Mouse (Mus musculus): ENCODE results near the gene Cracr2b. TPM values are rescaled to one million over a fixed set of nuclear protein-coding genes. Genes with fewer than 3 reads are reported as not detected.
"Not testable (repeated sequence)": the region's sequence is repeated elsewhere in the genome, so short reads cannot be mapped to it uniquely, and the experiment has no call there.

Cracr2b gene
- polyA plus RNA-seq, 1 experiment, result 20.7 TPM

DNA sequence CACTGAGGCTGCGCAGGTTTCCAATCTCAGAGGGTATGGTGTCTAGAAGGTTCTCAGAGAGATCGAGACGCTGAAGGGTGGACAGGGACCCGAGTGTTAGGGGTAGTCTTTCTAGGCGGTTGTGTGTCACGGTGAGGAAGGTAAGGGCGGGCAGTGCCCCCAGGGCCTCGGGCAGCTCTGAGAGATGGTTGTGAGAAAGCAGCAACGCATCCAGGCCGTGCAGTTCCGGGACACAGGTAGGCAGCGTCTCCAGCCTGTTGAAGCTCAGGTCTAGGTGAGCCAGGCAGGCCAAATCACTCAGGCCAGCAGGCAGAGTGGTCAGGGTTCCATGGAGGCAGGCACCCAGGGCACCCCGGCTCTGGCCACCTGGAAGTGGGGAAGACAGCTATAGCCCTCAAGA, 18.7 kb upstream of the Cracr2b start:
- Histone ChIP-seq H3K27ac (ENCODE audit: control insufficient read depth, insufficient read depth, low read depth, low read length, poor library complexity) (no peak overlapping the region), H3K4me1 (ENCODE audit: control insufficient read depth, insufficient read depth, low read length) (peaks cover 2% of the 10 kb centered on the region; the same call in 1 of the 2 replicates), H3K4me3 (replicated peaks; ENCODE audit: control insufficient read depth, low read depth, low read length) (peak overlapping the region; percentile 71)
- WGBS, result 92% methylated on average over 13 of the region's 13 CpGs
- TF ChIP-seq CTCF (IDR thresholded peaks at IDR 0.05; ENCODE audit: control insufficient read depth, insufficient read depth, low read length) (no peak), POLR2A (IDR thresholded peaks at IDR 0.05; ENCODE audit: borderline replicate concordance, control insufficient read depth, low read depth, low read length) (no peak)

GRCm38 (mm10) chr7:141443081-141443821, 17.6 kb upstream of the Cracr2b start:
- Histone ChIP-seq H3K4me3 (replicated peaks; ENCODE audit: control insufficient read depth, low read depth, low read length) (peak overlapping the region; percentile 71), H3K27ac (ENCODE audit: control insufficient read depth, insufficient read depth, low read depth, low read length, poor library complexity) (0 out of 2 replicates have a peak overlapping the region, but pooled peaks have one; percentile 13), H3K4me1 (ENCODE audit: control insufficient read depth, insufficient read depth, low read length) (peaks cover 2% of the 10 kb centered on the region; the same call in 1 of the 2 replicates)
- TF ChIP-seq CTCF (IDR thresholded peaks at IDR 0.05; ENCODE audit: control insufficient read depth, insufficient read depth, low read length), result peak; percentile 47; the same call in 1 of the 2 replicates
- TF ChIP-seq POLR2A (IDR thresholded peaks at IDR 0.05; ENCODE audit: borderline replicate concordance, control insufficient read depth, low read depth, low read length), result no peak
- 11% methylated on average over 12 of the region's 12 CpGs for WGBS

DNA sequence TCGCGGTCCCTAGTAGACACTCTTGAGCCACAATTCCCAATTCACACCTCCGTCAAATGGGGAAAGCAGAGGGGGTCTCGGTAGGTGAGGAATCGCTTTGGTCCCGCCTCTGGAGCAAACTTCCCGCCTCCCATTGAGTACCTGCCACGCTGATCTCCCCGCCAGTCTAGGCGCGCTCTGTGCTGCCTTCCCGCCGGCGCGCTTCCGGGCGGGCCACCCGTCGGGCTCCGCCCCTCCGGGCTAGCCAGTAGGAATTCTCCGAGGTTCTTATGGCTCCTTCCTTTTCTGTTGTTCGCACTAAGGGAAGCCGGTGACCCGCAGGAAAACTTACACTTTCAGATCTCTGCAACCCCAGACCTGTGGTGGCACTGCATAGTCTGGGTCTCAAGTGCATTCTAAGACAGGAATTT, 17.1 kb upstream of the Cracr2b start, which contains the start of gene Pidd1:
Gene Pidd1, minus strand, starts transcription at position 198 of the 410 bp plus-strand sequence.
- H3K4me1 ChIP-seq (ENCODE audit: control insufficient read depth, insufficient read depth, low read length), result peaks cover 2% of the 10 kb centered on the region; the same call in 1 of the 2 replicates
- TF ChIP-seq POLR2A (IDR thresholded peaks at IDR 0.05; ENCODE audit: borderline replicate concordance, control insufficient read depth, low read depth, low read length), result peak; percentile 73; the same call in 1 of the 2 replicates
- no peak for TF ChIP-seq CTCF (IDR thresholded peaks at IDR 0.05; ENCODE audit: control insufficient read depth, insufficient read depth, low read length)

DNA sequence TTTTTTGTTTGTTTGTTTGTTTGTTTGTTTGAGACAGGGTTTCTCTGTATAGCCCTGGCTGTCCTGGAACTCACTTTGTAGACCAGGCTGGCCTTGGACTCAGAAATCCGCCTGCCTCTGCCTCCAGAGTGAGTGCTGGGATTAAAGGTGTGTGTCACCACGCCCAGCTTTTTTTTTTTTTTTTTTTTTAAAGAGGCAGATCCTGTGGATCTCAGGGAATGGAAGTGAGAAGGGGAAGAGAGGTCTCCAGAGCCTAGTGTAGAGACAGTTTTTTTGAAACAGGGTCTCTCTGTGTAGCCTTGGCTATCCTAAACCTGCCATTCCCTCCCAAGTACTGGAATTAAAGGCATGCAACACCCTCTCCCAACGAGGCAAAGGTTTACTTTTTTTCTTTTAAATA, 14.5 kb upstream of the Cracr2b start:
- not testable (repeated sequence) for H3K27ac ChIP-seq (ENCODE audit: control insufficient read depth, insufficient read depth, low read depth, low read length, poor library complexity); H3K4me3 ChIP-seq (replicated peaks; ENCODE audit: control insufficient read depth, low read depth, low read length); H3K4me1 ChIP-seq (ENCODE audit: control insufficient read depth, insufficient read depth, low read length)
- 74% methylated on average over 3 of the region's 3 CpGs for WGBS

More for the DNA sequence above, 17.1 kb upstream of the Cracr2b start, which contains the start of gene Pidd1:
- peak within 1 kb of the TSS; percentile 40 for H3K27ac ChIP-seq (ENCODE audit: control insufficient read depth, insufficient read depth, low read depth, low read length, poor library complexity)
- peak within 1 kb of the TSS; percentile 71 for H3K4me3 ChIP-seq (replicated peaks; ENCODE audit: control insufficient read depth, low read depth, low read length)
- under 1% methylated on average over 25 of the region's 25 CpGs for WGBS

DNA sequence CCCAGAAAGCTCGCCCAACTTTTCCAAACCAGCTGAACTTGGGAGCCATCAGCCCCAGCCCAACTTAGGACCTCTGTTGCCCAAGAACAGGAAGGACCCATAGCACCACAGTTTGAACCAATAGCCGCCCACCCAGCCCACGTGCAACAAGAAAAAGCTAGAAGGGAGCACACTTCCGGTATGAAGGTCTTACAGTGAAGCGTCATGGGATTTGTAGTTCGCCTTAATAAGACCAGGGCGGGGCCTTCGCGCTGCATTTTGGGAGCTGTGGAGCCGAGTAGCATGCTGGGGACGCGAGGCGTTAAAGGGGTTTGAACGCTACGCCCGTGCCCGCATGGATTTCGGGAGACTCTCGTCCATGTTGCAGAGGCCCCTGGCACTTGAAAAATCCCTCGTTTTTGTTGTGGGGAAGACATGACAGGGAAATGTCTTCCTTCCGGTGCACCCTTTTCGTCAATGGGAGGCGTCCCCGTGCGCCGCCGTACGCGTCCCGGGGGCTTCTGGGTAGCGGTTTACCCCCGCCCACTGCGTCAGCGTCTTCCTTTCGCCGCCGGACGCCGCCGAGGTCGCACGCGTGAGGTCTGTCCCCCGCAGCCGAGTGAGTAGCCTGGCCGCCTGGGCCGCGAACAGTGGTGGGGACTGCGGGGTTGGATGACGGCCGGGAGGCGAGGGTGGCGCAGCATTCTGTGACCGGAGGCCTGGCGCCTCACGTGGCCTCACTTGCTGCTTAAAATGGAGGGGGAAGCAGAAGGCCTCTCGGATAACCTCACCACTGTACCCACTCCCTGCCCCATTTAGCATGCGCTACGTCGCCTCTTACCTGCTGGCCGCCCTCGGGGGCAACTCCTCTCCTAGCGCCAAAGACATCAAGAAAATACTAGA, 13.5 kb upstream of the Cracr2b start, which contains the start of gene Rplp2:
Gene Rplp2, plus strand, starts transcription at position 261 of the 882 bp plus-strand sequence.
- H3K4me3 ChIP-seq (replicated peaks; ENCODE audit: control insufficient read depth, low read depth, low read length), result peak within 1 kb of the TSS; percentile 94
- WGBS, result under 1% methylated on average over 63 of the region's 63 CpGs
- TF ChIP-seq CTCF (IDR thresholded peaks at IDR 0.05; ENCODE audit: control insufficient read depth, insufficient read depth, low read length), result no peak
- TF ChIP-seq POLR2A (IDR thresholded peaks at IDR 0.05; ENCODE audit: borderline replicate concordance, control insufficient read depth, low read depth, low read length), result peak; percentile 93; the same call in 1 of the 2 replicates
- peaks cover 2% of the 10 kb centered on the region; the same call in 1 of the 2 replicates for H3K4me1 ChIP-seq (ENCODE audit: control insufficient read depth, insufficient read depth, low read length)
- peak within 1 kb of the TSS; percentile 76 for H3K27ac ChIP-seq (ENCODE audit: control insufficient read depth, insufficient read depth, low read depth, low read length, poor library complexity)

DNA sequence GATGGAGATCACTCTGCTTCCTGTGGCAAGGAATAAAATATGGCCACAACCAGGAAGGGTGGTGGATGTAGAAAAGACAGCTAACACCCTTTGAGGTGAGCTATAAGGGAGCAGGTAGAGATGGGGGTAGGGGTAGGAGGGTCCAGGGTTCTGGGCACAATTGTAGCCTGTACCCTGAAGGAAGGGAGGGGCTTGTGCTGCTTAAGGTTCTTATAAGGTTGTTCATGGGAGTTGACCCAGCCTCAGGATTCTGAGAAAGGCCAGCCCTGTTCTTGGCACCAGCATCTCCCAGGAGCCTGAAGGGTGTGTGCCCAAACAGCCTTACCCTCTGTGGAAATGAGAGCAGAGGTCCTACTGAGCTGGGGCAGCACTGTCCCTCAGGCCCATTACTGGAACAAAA, 9.0 kb upstream of the Cracr2b start:
- Histone ChIP-seq H3K4me1 (ENCODE audit: control insufficient read depth, insufficient read depth, low read length) (peaks cover 7% of the 10 kb centered on the region; the same call in 1 of the 2 replicates), H3K4me3 (replicated peaks; ENCODE audit: control insufficient read depth, low read depth, low read length) (no peak overlapping the region), H3K27ac (ENCODE audit: control insufficient read depth, insufficient read depth, low read depth, low read length, poor library complexity) (no peak overlapping the region)
- TF ChIP-seq POLR2A (IDR thresholded peaks at IDR 0.05; ENCODE audit: borderline replicate concordance, control insufficient read depth, low read depth, low read length), result no peak
- TF ChIP-seq CTCF (IDR thresholded peaks at IDR 0.05; ENCODE audit: control insufficient read depth, insufficient read depth, low read length), result no peak

GRCm38 (mm10) chr7:141453636-141454035, 7.3 kb upstream of the Cracr2b start:
- Histone ChIP-seq H3K4me1 (ENCODE audit: control insufficient read depth, insufficient read depth, low read length) (peaks cover 7% of the 10 kb centered on the region; the same call in 1 of the 2 replicates), H3K4me3 (replicated peaks; ENCODE audit: control insufficient read depth, low read depth, low read length) (no peak overlapping the region), H3K27ac (ENCODE audit: control insufficient read depth, insufficient read depth, low read depth, low read length, poor library complexity) (no peak overlapping the region)
- WGBS, result 41% methylated on average over 2 of the region's 2 CpGs
- no peak for TF ChIP-seq POLR2A (IDR thresholded peaks at IDR 0.05; ENCODE audit: borderline replicate concordance, control insufficient read depth, low read depth, low read length)
- TF ChIP-seq CTCF (IDR thresholded peaks at IDR 0.05; ENCODE audit: control insufficient read depth, insufficient read depth, low read length), result no peak
